Mouse (Mus musculus): ENCODE measurements at regions not wholly inside any gene's neighbourhood (a gene's known extent, or its start where the extent isn't known, plus 50 kb on each side); places are given as distances from the start of the nearest gene placed in this dataset.
"Not testable (repeated sequence)": the region's sequence is repeated elsewhere in the genome, so short reads cannot be mapped to it uniquely, and the experiment has no call there.

GRCm38 (mm10) chr10:119146342-119146741 is 93.5 kb downstream of the Cand1 start:
- no peak for DNase-seq

- DNase-seq = no peak
These were observed 97.0 kb downstream of the Cand1 start for GRCm38 (mm10) chr10:119142866-119143265.

GRCm38 (mm10) chr10:119142307-119142706 is 97.5 kb downstream of the Cand1 start:
- DNase-seq = no peak

GRCm38 (mm10) chr10:119138237-119138636 is 101.6 kb downstream of the Cand1 start:
- DNase-seq = no peak

GRCm38 (mm10) chr10:119135489-119135924 is 104.3 kb downstream of the Cand1 start:
- DNase-seq = no peak

GRCm38 (mm10) chr10:119134797-119135488 is 104.9 kb downstream of the Cand1 start:
- DNase-seq = no peak

- DNase-seq = no peak
These were observed 107.9 kb downstream of the Cand1 start for GRCm38 (mm10) chr10:119131977-119132376.

- no peak for DNase-seq
These were observed 109.2 kb downstream of the Cand1 start for GRCm38 (mm10) chr10:119130676-119131075.

GRCm38 (mm10) chr10:119128035-119128434 is 111.8 kb downstream of the Cand1 start:
- no peak for DNase-seq

- no peak for DNase-seq
These were observed 116.3 kb downstream of the Cand1 start for GRCm38 (mm10) chr10:119123517-119123916.

- DNase-seq = no peak
These were observed 117.5 kb downstream of the Cand1 start for GRCm38 (mm10) chr10:119122347-119122746.

- no peak for DNase-seq
These were observed 118.3 kb downstream of the Cand1 start for GRCm38 (mm10) chr10:119121575-119121974.

- DNase-seq = no peak
These were observed 122.9 kb downstream of the Cand1 start for GRCm38 (mm10) chr10:119116843-119117390.

GRCm38 (mm10) chr10:119115200-119115599 is 124.7 kb downstream of the Cand1 start:
- not testable (repeated sequence) for DNase-seq

- DNase-seq = peak in 1 of 2 experiments; percentile 6
These were observed 125.2 kb downstream of the Cand1 start for GRCm38 (mm10) chr10:119114653-119115052.

GRCm38 (mm10) chr10:119111886-119112285 is 128.0 kb downstream of the Cand1 start:
- no peak for DNase-seq

- DNase-seq = no peak
These were observed 128.4 kb downstream of the Cand1 start for GRCm38 (mm10) chr10:119111409-119111808.

GRCm38 (mm10) chr10:119110614-119111013 is 129.2 kb downstream of the Cand1 start:
- no peak for DNase-seq

- DNase-seq = no peak
These were observed 130.6 kb downstream of the Cand1 start for GRCm38 (mm10) chr10:119109207-119109606.

- no peak for DNase-seq
These were observed 132.1 kb downstream of the Cand1 start for GRCm38 (mm10) chr10:119107728-119108127.

- no peak for DNase-seq
These were observed 133.8 kb downstream of the Cand1 start for GRCm38 (mm10) chr10:119106105-119106504.

GRCm38 (mm10) chr10:119105279-119105881 is 134.5 kb downstream of the Cand1 start:
- no peak for DNase-seq

GRCm38 (mm10) chr10:119100511-119100910 is 139.3 kb downstream of the Cand1 start:
- DNase-seq = no peak

GRCm38 (mm10) chr10:119099092-119099792 is 140.6 kb downstream of the Cand1 start:
- no peak for DNase-seq
